ENCODE assay signal across 24 mouse cellular contexts in the genomic region with DNA sequence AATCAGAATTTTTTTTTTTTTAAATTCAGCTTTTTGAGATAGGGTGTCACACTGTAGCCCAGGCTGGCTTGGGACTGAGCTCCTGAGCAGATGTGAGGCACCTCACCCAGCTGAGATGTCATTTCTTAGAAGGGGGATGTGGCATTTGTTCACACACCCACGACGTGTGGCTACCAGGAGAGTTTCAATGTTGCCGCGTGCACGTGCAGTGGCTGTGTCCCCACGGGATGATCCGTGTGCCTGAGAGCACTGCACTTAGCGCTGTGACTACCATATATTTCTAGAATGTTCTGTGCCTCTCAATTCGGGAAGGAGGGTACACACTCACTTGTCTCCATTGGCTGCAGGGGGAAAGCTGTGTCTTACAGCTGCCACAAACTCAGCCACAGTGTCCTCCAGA. TPM values are rescaled to one million over a fixed set of nuclear protein-coding genes. Genes with fewer than 3 reads are reported as not detected.
"Had no signal": no experiment of that assay in that cellular context is flagged by ENCODE, and none has a peak within 500 bp of the region (broad histone marks: within the 10 kb centered on the region; RNA-seq: fewer than 3 reads in every experiment).

No protein-coding gene starts in this region.

- H3K27ac ChIP-seq: kidney, postnatal 0 days; limb, embryonic 12.5 days; lung, embryonic 15.5 days; midbrain, embryonic 10.5 days; midbrain, embryonic 15.5 days; neural tube, embryonic 12.5 days; stomach, postnatal 0 days had no signal

- H3K9ac ChIP-seq: limb, embryonic 12.5 days; lung, embryonic 15.5 days; midbrain, embryonic 15.5 days; neural tube, embryonic 12.5 days had no signal

- H3K9me3 ChIP-seq: lung, embryonic 15.5 days; midbrain, embryonic 10.5 days; midbrain, embryonic 15.5 days; neural tube, embryonic 12.5 days had no signal

- DNase-seq: kidney, adult 11 months; kidney, adult 9 months; kidney, postnatal 36 days; layer of hippocampus, adult 9-11 months; layer of hippocampus, postnatal 36 days; lung, postnatal 14 days; retina, postnatal 1 day; right cerebral cortex, postnatal 14 days; thymus, postnatal 25 days had no signal

- H3K27me3 ChIP-seq: limb, embryonic 12.5 days; lung, embryonic 15.5 days; midbrain, embryonic 15.5 days; neural tube, embryonic 12.5 days had no signal

- H3K4me3 ChIP-seq: limb, embryonic 12.5 days; lung, embryonic 15.5 days; midbrain, embryonic 10.5 days; midbrain, embryonic 15.5 days; neural tube, embryonic 12.5 days had no signal

- ATAC-seq: midbrain, embryonic 15.5 days had no signal

- H3K4me2 ChIP-seq: limb, embryonic 12.5 days; lung, embryonic 15.5 days; midbrain, embryonic 15.5 days; neural tube, embryonic 12.5 days had no signal

RNA-seq across cellular contexts. Expression of gene Il17c, which starts 14.3 kb away (rescaled TPM):
- total RNA-seq: layer of hippocampus, adult 18-20 months; layer of hippocampus, postnatal 36 days; left cerebral cortex, adult 8-10 months; left cerebral cortex, postnatal 25 days; liver, adult 2 months; monocyte, adult 5-6 weeks had no signal
- polyA plus RNA-seq: intestine, embryonic 14.5 days; kidney, postnatal 0 days; limb, embryonic 12.5 days; liver, adult 2 months; liver, embryonic 16.5 days; lung, embryonic 15.5 days; midbrain, embryonic 10.5 days; midbrain, embryonic 15.5 days; neural tube, embryonic 12.5 days; urinary bladder, adult 2 months had no signal

RNA-seq across cellular contexts. Expression of gene Snai3, which starts 24.4 kb away (rescaled TPM):
- total RNA-seq: layer of hippocampus, adult 18-20 months; layer of hippocampus, postnatal 36 days; liver, adult 2 months; monocyte, adult 5-6 weeks had no signal
- polyA plus RNA-seq: midbrain, embryonic 10.5 days; midbrain, embryonic 15.5 days; neural tube, embryonic 12.5 days had no signal
